Mouse (Mus musculus) limb, embryonic 13.5 days (tissue): ENCODE measurements around the gene Agbl5. TPM values are rescaled to one million over a fixed set of nuclear protein-coding genes. Genes with fewer than 3 reads are reported as not detected.

Experiments
- polyA plus RNA-seq: library from polyadenylated mRNA; unstranded; fragments of >200 nt; fragmentation: Nextera tagmentation; extraction: Ambion mirVana; gene quantifications from 2 replicates; pipeline ENCODE4 v1.2.1, GENCODE M21; 2015

Gene Agbl5
- polyA plus RNA-seq, 1 experiment from 2014 or later: 34.0 TPM

Other genes with a start within 250 kb of the Agbl5 start
- gene Slc35f6, start 240.8 kb upstream of the Agbl5 start, polyA plus RNA-seq: 27.4 and 27.5 TPM in 2 replicates
- gene Cenpa, start 221.9 kb upstream of the Agbl5 start, polyA plus RNA-seq: 315 and 317 TPM in 2 replicates
- 5.1 and 5.9 TPM in 2 replicates for gene Dpysl5, start 177.1 kb upstream of the Agbl5 start, polyA plus RNA-seq
- 30.7 and 33.0 TPM in 2 replicates for gene Mapre3, start 74.1 kb upstream of the Agbl5 start, polyA plus RNA-seq
- gene Tmem214, start 20.7 kb upstream of the Agbl5 start, polyA plus RNA-seq: 93.3 and 95.2 TPM in 2 replicates
- gene Ost4, start 19.1 kb downstream of the Agbl5 start, polyA plus RNA-seq: 408 and 424 TPM in 2 replicates
- 279 and 281 TPM in 2 replicates for gene Emilin1, start 24.7 kb downstream of the Agbl5 start, polyA plus RNA-seq
- gene Khk, start 32.7 kb downstream of the Agbl5 start, polyA plus RNA-seq: 20.0 and 22.6 TPM in 2 replicates
- 7.6 and 8.7 TPM in 2 replicates for gene Cgref1, start 56.9 kb downstream of the Agbl5 start, polyA plus RNA-seq
- gene Preb, start 71.7 kb downstream of the Agbl5 start, polyA plus RNA-seq: 136 and 142 TPM in 2 replicates
- not detected in 2 replicates for gene Tcf23, start 80.0 kb downstream of the Agbl5 start, polyA plus RNA-seq
- gene Atraid, start 159.6 kb downstream of the Agbl5 start, polyA plus RNA-seq: 147 and 156 TPM in 2 replicates
- 13.4 and 14.1 TPM in 2 replicates for gene Slc5a6, start 160.2 kb downstream of the Agbl5 start, polyA plus RNA-seq
- gene Cad, start 166.1 kb downstream of the Agbl5 start, polyA plus RNA-seq: 30.0 and 33.7 TPM in 2 replicates
- not detected in 2 replicates for gene Dnajc5g, start 217.6 kb downstream of the Agbl5 start, polyA plus RNA-seq
- 0.38 and 0.57 TPM in 2 replicates for gene Slc30a3, start 219.5 kb downstream of the Agbl5 start, polyA plus RNA-seq
- gene Trim54, start 228.0 kb downstream of the Agbl5 start, polyA plus RNA-seq: 7.2 and 8.1 TPM in 2 replicates